Mouse (Mus musculus): ENCODE results near the gene Ptprn2.

- TF ChIP-seq CTCF (IDR thresholded peaks at IDR 0.05; ENCODE audit: low read depth, low read length), result no peak
- no peak for TF ChIP-seq GATA1 (IDR thresholded peaks at IDR 0.05; ENCODE audit: borderline replicate concordance, low read length)
- no peak for TF ChIP-seq GATA2 (IDR thresholded peaks at IDR 0.05; ENCODE audit: borderline replicate concordance, low read depth, low read length)
Measured at GRCm38 (mm10) chr12:116772081-116772566, 286.6 kb downstream of the Ptprn2 start.
